Mouse (Mus musculus): Measurements from ENCODE around the gene Kdm2b. TPM values are rescaled to one million over a fixed set of nuclear protein-coding genes. Genes with fewer than 3 reads are reported as not detected.

Gene Kdm2b
- polyA plus RNA-seq, 1 experiment from 2014 or later: 35.6 TPM

DNA sequence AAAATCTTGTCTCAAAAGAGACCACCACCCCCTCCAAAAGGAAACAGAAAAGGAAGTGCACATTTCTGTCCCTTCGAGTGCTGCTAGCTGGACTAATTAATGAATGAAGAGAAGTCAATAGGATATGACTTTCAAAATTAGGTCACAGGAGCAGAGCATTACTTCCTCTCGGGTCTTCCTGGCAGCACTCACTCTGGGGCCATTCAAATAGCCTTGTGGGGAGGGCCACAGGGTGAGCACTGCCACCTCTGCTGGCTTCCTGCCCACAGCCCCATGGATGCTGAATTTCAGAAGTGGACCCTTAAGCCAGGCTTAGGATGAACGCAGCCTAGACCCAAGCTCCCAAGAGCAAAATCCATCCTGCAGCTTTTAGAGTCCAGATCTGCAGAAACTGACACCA lies 33.6 kb downstream of the Kdm2b start:
- POLR2A ChIA-PET: interaction anchor here (1.0 to 1.2 kb wide), 2 partner anchors 9 to 15 kb away, joined by 3 to 5 read pairs; no protein-coding TSS in a partner anchor
- in situ Hi-C loops (cut with MboI; ENCODE audit: low pct_unique_long_range_greater_than_20kb): no loop called here
- DNase-seq (ENCODE audit: low read depth, low spot score) (no peak), ATAC-seq (no peak)
- no peak for TF ChIP-seq CTCF (IDR thresholded peaks at IDR 0.05)
- no peaks in the 10 kb centered on the region for H3K27me3 ChIP-seq
- CTCF ChIA-PET: interaction anchor here (1.4 kb wide), 1 partner anchor 10 kb away, joined by 4 read pairs; no protein-coding TSS in a partner anchor

DNA sequence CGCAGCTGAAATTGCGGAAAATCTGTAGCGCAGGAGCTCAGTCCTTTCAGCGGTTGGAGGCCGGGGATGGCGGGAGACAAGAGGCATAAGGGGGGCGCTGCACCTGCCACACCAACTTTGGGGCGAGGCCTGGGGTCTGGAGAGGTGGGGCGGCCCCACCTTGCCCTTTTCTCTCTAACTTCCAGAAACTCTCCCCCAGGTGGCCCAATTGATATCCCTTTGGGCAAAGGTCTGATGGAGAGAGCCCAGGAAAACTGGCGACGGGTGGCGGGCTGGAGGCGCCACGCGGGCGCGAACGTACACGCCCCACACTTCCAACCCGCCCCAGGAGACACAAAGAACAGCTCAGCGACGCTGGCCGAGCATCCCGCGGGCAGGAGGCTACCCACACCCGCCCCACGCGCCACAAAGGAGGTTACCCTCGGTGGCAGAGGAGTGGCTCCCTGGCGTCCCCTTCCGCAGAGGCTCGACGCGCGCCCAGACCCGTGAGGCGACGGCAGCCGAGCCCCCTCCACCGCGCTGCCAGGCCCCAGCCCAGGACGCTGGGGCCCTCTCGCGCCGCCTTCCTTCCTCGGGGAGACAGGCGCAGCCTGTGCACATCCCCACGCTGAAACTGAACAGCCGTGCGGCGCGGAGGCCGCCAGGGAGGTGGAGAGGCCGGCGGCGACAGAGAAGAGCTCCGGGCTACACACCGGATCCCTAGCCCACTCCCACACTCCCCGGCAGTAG lies 37.5 kb downstream of the Kdm2b start:
- ChIA-PET POLR2A (no interaction called here), CTCF (interaction anchor here (2.2 kb wide), 1 partner anchor 26 kb away, joined by 10 read pairs; no protein-coding TSS in a partner anchor)
- in situ Hi-C loops (cut with MboI; ENCODE audit: low pct_unique_long_range_greater_than_20kb): no loop called here
- H3K27me3 ChIP-seq: no peaks in the 10 kb centered on the region
- DNase-seq (ENCODE audit: low read depth, low spot score) (no peak), ATAC-seq (no peak)
- TF ChIP-seq CTCF (IDR thresholded peaks at IDR 0.05): no peak

DNA sequence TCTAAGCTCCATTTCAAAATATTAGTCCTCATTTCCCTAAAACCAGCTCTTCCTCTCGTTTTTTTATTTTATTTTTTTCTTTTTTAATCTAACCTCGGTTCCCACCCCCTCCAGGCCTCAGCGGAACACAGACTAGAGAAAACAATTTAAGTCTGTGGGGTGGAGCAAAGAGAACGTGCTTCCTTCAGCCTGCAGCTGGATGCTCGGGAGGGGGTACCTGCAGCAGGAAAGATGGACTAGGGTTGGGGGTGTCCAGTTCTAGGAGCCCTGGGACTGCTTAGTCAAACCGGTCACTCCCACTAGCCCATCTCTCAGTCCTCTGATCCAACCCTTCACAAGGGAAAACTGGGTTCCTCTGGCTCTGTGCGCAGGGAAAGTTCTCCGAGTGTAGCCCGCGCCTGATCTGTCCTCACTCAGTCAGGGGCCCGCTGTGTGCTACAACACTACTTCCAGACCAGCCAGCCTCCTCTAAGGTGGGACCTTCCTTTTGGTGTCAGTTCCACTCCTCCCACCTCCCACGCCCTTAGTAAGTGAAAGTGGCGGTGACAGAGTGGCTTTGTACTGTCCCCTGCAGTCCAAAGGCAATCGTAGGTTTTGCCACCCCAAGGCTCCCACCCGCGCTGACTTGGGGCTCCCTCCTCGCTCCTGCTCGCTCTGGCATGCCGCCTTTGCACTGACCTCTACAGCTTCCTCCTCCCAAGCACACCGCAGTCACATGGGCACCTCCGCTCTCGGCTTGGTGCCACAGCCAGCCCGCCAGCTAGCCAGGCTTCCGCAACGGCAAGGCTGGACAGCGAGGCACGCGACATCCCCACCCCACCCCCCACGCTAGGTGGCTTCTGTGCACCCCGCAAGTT lies 38.3 kb downstream of the Kdm2b start:
- no peak for ATAC-seq
- ChIA-PET CTCF (interaction anchor here (2.2 kb wide), 1 partner anchor 25 kb away, joined by 10 read pairs; no protein-coding TSS in a partner anchor), POLR2A (no interaction called here)
- no peaks in the 10 kb centered on the region for H3K27me3 ChIP-seq
- DNase-seq (ENCODE audit: low read depth, low spot score): no peak
- no peak for TF ChIP-seq CTCF (IDR thresholded peaks at IDR 0.05)
- in situ Hi-C loops (cut with MboI; ENCODE audit: low pct_unique_long_range_greater_than_20kb): no loop called here

DNA sequence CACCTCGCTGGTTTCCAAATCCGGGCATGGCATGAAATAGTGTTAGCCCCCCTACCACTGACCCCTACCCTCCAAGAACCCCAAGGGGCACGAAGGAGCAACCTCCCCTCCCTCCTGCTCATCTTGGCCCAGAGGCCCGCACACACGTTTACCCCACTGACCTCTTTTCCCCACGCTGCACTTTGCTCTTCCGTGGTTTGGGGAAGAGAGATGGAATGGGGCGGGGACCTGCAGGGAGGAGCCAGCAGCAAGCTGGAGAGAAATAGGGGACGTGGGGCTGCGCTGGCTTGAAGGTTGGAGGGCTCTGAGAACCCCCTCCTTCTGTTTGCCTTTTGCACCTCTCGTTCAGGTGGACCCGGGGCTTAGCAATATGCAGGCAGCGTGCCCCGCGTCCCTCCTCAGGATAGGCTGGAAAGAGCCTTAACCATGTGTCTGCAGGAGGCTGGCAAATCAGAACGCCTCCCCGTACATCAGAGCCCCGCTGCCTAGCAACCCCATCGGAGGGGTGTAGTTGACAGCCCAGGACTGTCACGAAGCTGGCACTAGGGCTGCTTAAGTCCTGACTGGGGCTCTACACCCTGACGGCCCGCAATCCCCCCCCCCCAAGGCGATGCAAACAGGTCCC lies 39.2 kb downstream of the Kdm2b start:
- no peaks in the 10 kb centered on the region for H3K27me3 ChIP-seq
- DNase-seq (ENCODE audit: low read depth, low spot score) (no peak), ATAC-seq (no peak)
- CTCF ChIA-PET: no interaction called here
- in situ Hi-C loops (cut with MboI; ENCODE audit: low pct_unique_long_range_greater_than_20kb): no loop called here
- POLR2A ChIA-PET: no interaction called here
- TF ChIP-seq CTCF (IDR thresholded peaks at IDR 0.05): no peak

DNA sequence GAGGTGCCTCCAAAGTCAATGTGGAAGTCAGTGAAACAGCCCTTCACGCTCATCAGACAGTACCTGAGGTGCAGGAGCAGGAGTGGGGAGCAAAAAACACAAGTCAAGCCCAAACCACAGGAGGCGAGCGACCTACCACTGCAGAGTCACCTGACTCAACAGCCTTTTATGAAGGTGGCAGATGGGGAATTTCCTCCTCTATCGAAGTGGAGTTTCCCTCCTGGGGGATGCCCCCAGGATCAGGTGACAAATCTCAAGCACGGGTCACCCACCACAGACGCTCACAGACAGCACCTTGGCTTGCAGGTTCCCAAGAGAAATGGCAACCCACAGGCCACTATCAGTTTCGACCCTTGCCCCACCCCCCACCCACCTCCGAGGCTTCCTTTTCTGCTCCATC lies 40.5 kb downstream of the Kdm2b start:
- ATAC-seq (no peak), DNase-seq (ENCODE audit: low read depth, low spot score) (no peak)
- ChIA-PET POLR2A (no interaction called here), CTCF (no interaction called here)
- no peak for TF ChIP-seq CTCF (IDR thresholded peaks at IDR 0.05)
- H3K27me3 ChIP-seq: no peaks in the 10 kb centered on the region
- in situ Hi-C loops (cut with MboI; ENCODE audit: low pct_unique_long_range_greater_than_20kb): no loop called here

DNA sequence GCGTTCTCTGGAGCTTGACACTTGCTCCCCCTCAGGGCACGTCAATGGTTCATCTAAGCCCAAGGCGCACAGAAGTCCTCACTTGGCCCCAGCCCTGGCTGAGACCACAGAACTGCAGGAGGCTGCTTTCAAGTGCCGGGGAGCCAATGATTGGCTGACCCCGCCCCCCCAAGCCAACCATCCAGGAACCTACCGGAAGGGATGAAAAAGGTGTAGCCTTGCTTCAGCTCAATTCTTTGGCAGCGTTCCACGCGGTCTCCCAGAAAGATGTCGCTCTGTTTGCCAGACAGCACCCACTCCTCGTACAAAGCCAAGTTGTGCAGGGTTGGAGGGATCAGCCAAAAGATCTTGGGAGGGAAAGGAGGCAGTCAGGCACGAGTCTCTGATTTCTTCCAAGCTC lies 42.1 kb downstream of the Kdm2b start:
- DNase-seq (ENCODE audit: low read depth, low spot score) (no peak), ATAC-seq (no peak)
- in situ Hi-C loops (cut with MboI; ENCODE audit: low pct_unique_long_range_greater_than_20kb): no loop called here
- no peaks in the 10 kb centered on the region for H3K27me3 ChIP-seq
- ChIA-PET POLR2A (no interaction called here), CTCF (interaction anchor here (2.1 kb wide), 1 partner anchor 8 kb away, joined by 4 read pairs; no protein-coding TSS in a partner anchor)
- TF ChIP-seq CTCF (IDR thresholded peaks at IDR 0.05): no peak

DNA sequence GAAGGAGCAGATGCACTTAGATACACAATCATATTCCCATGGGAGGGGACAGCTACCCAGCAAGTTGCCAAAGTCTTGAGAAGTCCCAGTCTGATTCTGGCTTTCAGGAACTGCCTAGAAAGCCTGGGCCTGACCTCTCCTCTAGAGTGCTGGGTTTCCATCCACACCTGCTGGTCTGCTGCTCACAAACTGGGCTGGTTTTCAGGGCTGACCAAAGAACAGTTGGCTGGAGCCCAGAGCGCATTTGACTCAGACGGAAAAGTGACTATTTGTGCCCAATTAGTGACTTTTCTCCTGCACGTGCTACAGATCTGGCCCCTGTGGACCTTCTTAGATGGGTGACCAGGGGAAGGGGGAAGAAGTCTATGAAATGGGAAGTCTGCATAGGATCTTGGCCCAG lies 50.9 kb downstream of the Kdm2b start:
- DNase-seq (ENCODE audit: low read depth, low spot score): no peak
- TF ChIP-seq CTCF (IDR thresholded peaks at IDR 0.05): no peak
- in situ Hi-C loops (cut with MboI; ENCODE audit: low pct_unique_long_range_greater_than_20kb): no loop called here

DNA sequence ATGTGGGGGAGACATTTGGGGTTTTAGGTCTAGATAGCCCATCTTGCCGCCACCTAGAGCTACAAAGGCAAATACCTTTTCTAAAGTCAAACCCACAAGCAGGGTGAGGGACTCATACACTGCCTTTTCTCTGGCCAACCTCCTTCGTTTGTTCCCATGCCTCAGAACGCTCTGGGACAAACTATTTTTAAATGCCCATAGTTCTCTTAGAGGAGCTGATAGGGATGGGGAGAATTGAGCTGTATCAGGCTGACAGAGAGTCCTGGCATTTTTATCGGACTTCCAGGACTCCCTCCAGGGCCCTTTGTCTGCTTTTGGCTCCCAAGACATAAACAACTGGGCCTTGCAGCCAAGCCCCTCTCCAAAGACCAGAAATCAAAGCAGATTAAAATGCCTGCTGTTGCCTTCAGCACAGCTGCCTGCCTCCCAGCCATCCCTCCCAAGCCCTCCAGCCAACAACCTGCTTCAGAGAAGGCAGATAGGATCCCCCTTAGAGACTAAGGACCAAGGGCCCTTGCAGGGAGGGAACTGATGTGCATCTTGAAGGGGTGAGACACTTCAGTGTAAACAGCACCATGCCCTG lies 51.6 kb downstream of the Kdm2b start:
- in situ Hi-C loops (cut with MboI; ENCODE audit: low pct_unique_long_range_greater_than_20kb): no loop called here
- DNase-seq (ENCODE audit: low read depth, low spot score) (no peak), ATAC-seq (no peak)
- TF ChIP-seq CTCF (IDR thresholded peaks at IDR 0.05): no peak
- H3K27me3 ChIP-seq: no peaks in the 10 kb centered on the region
- ChIA-PET POLR2A (no interaction called here), CTCF (interaction anchor here (1.0 to 1.4 kb wide), 2 partner anchors 12 to 16 kb away, joined by 3 to 7 read pairs; no protein-coding TSS in a partner anchor)

More for the DNA sequence above, 50.9 kb downstream of the Kdm2b start:
- POLR2A ChIA-PET: no interaction called here
- no peaks in the 10 kb centered on the region for H3K27me3 ChIP-seq
- CTCF ChIA-PET: interaction anchor here (0.9 to 1.0 kb wide), 2 partner anchors 9 to 15 kb away, joined by 3 read pairs; no protein-coding TSS in a partner anchor
- no peak for ATAC-seq

DNA sequence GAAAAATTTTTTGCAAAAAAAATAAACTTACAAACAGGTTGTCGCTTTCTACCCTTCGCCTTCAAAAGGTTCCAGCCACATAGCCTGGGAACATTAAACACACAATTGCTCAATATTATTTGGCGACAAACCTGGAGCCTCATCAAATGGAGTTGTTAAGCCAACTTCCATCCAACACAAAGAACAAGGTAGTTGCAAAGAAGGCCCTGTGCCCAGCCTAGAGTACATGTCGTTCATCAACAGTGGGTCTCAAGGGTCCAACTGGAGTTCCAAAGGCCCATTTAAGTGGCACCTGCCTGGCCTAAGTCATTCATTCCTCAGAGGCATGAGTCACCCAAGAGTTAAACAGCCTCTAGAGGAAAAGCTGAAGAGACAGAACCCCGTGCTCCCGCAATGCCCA lies 52.6 kb downstream of the Kdm2b start:
- ATAC-seq (no peak), DNase-seq (ENCODE audit: low read depth, low spot score) (no peak)
- no peak for TF ChIP-seq CTCF (IDR thresholded peaks at IDR 0.05)
- POLR2A ChIA-PET: no interaction called here
- CTCF ChIA-PET: interaction anchor here (1.4 kb wide), 1 partner anchor 11 kb away, joined by 7 read pairs; no protein-coding TSS in a partner anchor
- no peaks in the 10 kb centered on the region for H3K27me3 ChIP-seq
- in situ Hi-C loops (cut with MboI; ENCODE audit: low pct_unique_long_range_greater_than_20kb): no loop called here

DNA sequence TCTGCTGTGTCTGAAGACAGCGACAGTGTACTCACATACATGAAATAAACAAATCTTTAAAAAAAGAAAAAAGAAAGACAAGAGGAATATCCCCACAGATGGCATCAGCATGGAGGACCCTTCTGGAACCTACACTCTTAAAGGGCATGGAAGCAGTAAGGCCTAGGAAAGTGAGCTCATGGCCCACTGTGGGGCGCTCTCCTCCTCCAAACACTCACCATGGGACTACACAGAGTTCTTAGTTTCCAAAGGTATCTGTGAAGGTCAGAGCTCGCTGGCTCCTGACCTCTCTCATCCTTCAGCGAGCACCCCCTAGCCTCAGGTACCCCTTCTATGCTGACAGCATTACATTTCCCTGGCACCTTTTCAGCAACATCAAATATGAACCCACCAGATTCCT lies 53.8 kb downstream of the Kdm2b start:
- in situ Hi-C loops (cut with MboI; ENCODE audit: low pct_unique_long_range_greater_than_20kb): no loop called here
- CTCF ChIA-PET: interaction anchor here (1.3 to 2.4 kb wide), 4 partner anchors 10 to 110 kb away, joined by 3 to 13 read pairs (median 3); no protein-coding TSS in a partner anchor
- H3K27me3 ChIP-seq: no peaks in the 10 kb centered on the region
- ATAC-seq (no peak), DNase-seq (ENCODE audit: low read depth, low spot score) (no peak)
- TF ChIP-seq CTCF (IDR thresholded peaks at IDR 0.05): no peak
- POLR2A ChIA-PET: interaction anchor here (0.6 kb wide), 1 partner anchor 9 kb away, joined by 3 read pairs; no protein-coding TSS in a partner anchor
